Mouse (Mus musculus) mesoderm, embryonic 11.5 days (tissue): Measurements from ENCODE around the gene Armc2.
A peak's percentile ranks its signal among the peaks of the same experiment; 100 is the strongest.

Source experiments
- DNase-seq: peaks from one replicate; pipeline ENCODE4 v3.0.0-alpha.2; 2012; ENCODE audit warnings: low read depth, low spot score

The Armc2 gene

GRCm38 (mm10) chr10:41907950-41908349 lies 110.3 kb downstream of the Armc2 start:
- no peak for DNase-seq

GRCm38 (mm10) chr10:41907473-41907872 lies 110.8 kb downstream of the Armc2 start:
- DNase-seq, result no peak

- DNase-seq, result no peak
These were observed 116.4 kb downstream of the Armc2 start for GRCm38 (mm10) chr10:41901864-41902263.

DNA sequence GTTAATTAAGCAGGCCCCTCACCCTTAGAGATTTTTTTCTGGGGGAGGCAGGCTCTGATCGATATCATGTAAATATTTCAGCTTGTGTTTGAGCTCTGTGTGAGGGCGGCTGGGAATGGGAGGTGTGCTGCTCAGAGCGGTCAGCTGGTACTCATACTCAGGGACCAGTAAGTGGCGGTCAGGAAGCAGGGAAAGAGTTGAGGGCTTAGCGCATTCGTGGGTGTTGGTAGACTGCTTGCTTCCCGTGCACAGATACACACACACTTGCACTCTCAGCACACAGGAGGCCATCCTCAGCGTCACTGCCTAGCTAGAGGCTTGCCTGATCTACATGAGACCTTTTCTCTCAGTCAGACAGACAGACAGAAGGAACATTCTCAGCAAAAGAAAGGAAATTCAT lies 116.8 kb downstream of the Armc2 start:
- no peak for DNase-seq

GRCm38 (mm10) chr10:41896865-41897264 lies 121.4 kb downstream of the Armc2 start:
- DNase-seq, result no peak

- DNase-seq, result no peak
These were observed 121.8 kb downstream of the Armc2 start for GRCm38 (mm10) chr10:41896425-41896824.

GRCm38 (mm10) chr10:41893433-41894411 lies 124.5 kb downstream of the Armc2 start:
- DNase-seq, result peak; percentile 37

DNA sequence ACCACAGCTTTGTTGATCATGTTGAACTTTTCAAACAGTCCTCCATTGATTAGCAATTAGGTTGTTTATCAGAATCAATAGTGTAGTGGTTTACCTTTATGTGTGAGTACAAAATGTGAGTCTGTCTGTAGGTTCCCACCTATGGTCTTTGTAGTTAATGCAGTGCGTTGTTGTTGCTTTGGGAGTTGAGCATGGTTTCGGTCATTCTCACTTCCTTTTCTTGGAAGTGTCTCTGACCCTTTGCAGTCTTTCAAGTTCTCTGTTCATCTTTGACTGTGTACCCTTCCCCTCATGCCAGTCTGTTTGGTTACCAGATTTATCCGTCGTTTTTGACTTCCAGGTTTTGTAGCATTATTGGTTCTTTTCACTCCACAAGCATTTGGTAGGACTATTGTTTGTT lies 126.9 kb downstream of the Armc2 start:
- no peak for DNase-seq

DNA sequence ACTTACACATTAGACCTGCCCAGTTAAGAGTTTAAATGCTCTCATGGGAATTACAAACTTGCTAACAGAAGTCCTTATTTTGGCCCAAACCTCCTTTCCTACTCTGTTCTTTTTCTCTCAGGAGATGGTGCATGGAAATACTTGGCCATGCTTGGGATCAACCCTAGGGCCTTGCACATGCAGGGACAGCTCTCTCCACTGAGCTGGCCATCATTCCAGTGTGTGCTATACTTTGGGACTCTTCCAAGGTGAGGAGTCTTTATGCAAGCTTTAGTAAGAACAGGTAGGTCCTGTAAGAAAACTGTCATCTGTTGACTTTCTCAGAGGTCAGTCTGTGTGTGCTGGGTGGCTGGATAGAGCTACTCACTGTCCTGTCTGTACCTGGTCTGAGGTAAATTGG lies 127.7 kb downstream of the Armc2 start:
- DNase-seq, result no peak

DNA sequence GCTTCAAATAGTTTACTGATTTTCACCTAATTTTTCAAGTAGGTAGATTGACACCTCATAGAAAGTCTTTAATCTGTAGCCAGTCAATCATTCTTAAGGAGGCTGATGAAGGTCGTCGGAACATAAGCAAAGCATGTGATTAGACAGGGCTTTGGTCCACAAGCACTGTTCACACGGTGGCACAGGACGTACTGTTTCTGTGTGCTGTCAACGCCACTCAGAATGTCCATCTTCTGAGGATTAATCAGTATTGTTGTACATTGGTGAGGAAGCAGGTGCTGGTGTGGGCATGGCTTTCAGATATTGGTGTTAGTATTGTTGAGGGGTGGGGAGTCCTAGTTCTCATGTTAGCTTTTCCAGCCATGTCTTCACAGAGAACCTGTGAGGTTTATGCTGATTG lies 128.7 kb downstream of the Armc2 start:
- DNase-seq, result no peak

DNA sequence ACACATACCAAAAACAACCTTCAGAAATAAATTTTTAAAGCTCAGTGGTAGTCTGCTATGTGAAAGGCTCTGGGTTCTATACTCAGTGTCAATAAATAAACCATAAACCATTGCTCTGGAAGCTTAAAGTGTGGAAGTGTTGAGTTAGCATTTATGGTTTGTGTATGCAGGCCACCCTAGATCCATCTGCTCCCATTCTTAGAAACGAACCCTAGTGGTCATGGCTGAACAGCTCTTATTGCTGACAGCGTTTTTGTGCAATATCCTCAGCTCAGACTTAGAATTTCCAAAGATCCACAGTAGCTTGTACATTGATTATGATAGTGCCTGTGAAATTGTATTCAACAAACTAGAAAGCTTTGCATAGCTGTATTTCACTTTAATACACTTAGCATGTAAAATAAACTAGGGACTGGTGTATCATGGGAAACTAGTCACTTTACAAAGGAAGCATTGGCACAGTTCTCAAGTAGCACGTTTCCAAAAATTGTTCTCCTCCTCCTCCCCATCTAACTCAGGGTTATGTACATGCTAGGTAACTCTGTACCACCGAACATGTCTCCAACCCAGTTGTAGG lies 129.8 kb downstream of the Armc2 start:
- peak; percentile 25 for DNase-seq

GRCm38 (mm10) chr10:41887080-41887821 lies 131.0 kb downstream of the Armc2 start:
- DNase-seq, result peak; percentile 94

- no peak for DNase-seq
These were observed 134.3 kb downstream of the Armc2 start for GRCm38 (mm10) chr10:41883741-41884575.

DNA sequence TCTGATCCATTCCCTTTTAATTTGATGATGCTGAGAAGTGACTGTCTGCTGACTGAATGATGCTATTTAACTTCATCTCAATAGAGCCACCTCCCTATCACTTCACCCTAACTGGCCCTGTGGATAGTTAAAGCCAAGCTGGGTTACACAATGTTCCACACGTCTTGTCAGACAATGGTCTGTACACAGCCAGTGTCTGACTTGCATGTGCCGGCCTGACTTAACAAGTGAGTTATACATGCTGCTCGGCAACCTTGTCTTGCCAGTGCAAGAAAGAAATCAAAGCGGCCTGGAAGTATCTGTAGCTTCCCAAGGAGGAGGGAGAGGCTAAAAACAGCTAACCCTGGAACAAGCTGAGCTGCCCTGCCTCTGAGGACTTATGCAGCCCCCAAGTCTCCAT lies 136.8 kb downstream of the Armc2 start:
- DNase-seq, result no peak

DNA sequence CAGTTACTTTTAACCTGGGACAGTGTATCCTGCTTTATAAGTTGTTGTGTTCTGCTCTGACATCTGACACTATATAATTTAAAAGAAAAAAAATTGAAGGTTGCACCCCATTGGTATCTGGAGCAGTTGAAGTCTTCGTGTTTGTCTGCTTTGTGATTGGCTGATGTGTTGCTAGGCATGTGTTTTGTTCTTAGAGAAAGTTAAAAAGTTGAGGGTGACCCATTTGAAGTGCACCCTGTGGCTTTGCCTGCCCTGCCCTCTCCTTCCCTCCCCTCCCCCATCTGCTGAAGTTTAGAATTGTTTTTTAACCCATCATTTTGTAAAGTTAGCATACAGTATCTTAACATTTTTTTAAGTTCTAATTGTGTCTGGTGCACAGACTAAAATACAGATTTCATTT lies 137.5 kb downstream of the Armc2 start:
- DNase-seq, result no peak

- DNase-seq, result no peak
These were observed 138.0 kb downstream of the Armc2 start for GRCm38 (mm10) chr10:41880206-41880605.

DNA sequence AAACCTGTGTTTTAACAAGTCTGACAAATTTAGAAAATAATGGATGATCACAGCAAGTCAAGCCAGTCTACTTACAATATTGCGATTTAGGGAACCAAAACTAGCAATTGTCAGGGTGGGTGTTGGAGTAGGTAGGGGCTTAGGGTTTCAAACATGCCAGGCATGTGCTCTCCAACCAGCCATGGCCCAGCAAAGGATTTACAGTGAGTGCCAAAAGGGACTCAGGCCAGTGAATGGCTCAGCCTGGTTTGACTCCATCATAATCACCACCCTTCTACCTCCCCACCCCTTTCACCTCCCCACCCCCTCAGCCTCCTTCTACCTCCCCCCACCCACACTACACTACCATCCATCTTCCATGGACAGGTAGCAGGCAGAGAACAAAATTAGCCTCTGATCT lies 138.6 kb downstream of the Armc2 start:
- DNase-seq, result no peak

GRCm38 (mm10) chr10:41878344-41878743 lies 139.9 kb downstream of the Armc2 start:
- DNase-seq, result no peak

- DNase-seq, result no peak
These were observed 142.6 kb downstream of the Armc2 start for GRCm38 (mm10) chr10:41875624-41876023.

- DNase-seq, result no peak
These were observed 146.7 kb downstream of the Armc2 start for GRCm38 (mm10) chr10:41871564-41871963.

GRCm38 (mm10) chr10:41870101-41870500 lies 148.1 kb downstream of the Armc2 start:
- no peak for DNase-seq
